Mouse (Mus musculus) frontal cortex, adult (tissue): Measurements from ENCODE around the gene Plod2.
A peak's percentile ranks its signal among the peaks of the same experiment; 100 is the strongest.

Experiments used
- ATAC-seq: cut with Nextera tagmentation; 2 replicates; pipeline ENCODE4 v1.9.2; 2017; ENCODE audit warnings: mild to moderate bottlenecking, moderate library complexity, mixed read lengths; ENCODE audit not compliant: low TSS enrichment

The Plod2 gene

DNA sequence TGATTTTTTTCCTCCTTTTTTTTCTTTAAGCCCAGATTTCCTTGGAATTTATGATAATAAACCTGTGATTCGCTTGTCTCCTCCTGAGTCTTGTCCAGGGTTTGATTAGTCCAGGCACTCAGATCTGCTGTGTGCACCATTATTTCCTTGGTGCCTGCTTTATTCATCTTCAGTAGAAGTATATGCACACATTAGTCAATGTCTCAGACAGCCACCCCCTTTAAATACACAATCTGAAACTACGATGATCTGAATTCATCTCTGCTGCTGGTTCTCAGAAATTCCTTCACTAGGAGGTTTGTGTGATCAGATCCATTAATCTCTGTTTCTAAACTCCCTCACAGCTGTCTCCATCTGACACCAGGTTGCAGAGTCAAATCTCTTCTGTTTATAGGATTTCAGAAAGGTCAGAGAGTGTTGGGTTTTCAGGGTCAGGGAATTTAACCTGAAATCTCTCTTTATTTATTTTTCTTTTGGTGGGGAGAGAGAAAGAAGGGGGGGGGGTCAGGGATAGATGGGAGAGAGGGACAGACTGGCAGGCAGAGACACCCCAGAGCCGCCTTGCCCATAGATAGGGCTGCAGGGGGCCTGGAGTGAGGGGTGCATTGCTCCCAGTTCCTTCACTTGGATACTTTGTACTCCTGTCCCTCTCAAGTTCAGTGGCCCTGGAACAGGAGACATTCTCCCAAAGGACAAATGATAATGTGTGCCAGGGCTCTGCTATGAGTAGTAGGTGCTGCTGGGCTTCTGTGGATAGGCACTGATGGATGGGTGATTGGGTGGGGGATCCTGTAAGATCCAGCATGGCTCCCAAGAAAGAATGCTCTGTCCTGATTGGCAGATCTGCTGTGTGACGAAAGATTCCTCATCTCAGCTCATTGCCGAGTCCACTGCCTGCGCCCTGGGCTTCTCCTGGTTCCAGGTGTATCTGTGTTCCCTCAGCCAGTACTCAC is 13.3 kb downstream of the Plod2 start:
- ATAC-seq, result no peak

DNA sequence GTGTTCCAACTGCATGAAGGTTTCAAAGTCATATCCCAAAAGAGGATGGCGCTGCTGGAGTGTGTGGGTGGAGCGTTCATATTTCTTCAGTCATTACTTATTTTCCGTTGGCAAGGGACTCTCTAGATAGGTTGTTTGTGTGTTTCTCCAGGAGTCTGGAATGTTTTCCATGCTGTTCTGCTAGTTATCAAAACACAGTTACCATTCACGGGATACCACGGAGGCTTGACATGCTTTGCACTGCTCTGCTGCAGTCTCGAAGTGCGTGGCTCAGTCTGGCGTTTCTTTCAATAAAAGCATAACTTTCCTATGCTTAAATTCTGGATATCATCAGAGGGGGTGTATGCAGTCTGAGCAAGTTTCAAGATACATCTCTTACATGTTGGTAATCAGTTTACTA is 17.7 kb downstream of the Plod2 start:
- no peak for ATAC-seq

DNA sequence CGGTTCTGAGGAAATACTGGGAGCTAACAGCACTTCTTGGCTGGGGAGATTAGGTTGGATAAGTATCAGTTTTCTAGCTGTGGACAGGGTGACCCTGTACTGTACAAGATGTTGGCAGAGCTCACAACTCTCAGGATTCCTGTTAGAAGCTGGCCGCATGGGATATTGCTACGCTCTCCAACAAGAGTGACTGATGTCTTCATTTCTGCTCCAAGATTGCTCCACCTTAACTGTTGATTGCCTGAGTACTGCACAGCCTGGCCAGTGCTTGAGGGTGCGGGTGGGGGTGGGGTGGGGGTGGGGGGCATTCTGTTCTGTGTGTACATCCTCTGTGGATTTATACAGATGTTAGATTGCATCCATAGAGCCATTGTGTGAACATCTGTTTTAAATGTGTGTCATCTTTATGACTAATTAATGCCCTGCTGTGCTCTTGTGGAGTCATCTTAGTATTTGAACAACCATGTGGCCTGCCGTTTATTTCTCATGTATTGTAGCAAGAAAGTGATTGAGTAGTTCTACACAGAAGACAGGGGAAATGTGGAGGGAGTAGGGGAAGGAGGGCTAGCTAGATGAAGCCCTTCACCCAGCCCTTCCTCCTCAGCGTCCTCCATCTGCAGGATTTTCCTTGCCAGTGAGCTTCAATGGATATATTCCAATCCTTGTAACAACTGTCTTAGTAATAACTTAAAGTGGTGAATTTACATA is 19.0 kb downstream of the Plod2 start:
- no peak for ATAC-seq

DNA sequence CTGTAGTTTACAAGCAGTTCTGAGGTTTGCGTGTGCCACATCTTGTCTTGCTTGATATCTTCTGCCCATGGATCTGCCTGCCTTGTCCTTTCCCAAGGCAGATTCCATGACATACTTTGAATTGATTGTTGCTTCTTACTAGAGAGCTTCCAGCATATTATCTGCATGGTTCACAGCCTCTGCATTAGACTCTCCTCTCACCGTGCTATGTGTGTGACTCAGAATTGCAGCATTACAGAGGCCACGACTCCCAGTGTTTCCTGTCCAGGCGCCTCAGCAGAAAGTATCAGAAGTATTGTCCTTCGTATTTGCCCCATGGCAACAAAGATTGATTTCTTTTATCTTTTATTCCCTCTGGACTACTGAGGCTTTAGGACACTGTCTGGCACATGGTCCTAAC is 20.4 kb downstream of the Plod2 start:
- no peak for ATAC-seq

DNA sequence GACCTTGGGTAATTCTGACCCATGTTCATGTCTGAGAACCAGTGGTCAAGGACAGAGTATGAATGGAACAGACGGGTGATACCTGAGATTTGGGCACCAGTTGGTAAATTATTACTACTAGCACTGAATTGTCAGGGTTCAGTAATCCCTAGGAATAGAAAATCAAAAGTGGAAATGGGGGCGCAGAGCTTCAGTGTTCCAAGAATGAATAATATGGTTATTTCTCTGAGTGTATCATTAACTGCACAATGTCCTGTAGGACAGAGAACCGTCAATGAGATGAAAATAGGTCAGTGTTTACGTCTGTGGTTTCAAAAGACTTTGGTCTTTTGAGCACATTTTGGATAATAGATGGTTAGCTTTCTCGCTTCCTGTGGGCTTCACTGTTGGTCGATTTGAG is 21.3 kb downstream of the Plod2 start:
- ATAC-seq, result no peak

DNA sequence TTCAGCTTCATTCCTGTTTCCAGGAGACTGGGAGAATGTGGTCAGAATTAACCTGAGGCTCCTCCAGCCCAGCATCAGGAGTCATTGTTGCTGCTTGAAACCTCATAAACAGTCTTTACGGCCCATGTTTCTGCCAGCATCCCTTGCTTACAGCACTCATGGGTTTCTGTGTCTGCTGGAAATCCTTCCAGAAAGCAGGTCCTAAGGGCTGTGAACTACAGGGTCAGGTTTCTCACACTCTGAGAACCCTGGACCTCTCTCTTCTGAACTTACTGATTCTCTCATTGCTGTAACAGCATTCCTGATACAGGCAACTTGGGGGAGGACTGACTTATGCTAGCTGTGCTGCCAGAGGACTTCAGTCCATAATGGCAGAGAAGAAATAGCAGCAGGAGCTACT is 22.4 kb downstream of the Plod2 start:
- no peak for ATAC-seq

DNA sequence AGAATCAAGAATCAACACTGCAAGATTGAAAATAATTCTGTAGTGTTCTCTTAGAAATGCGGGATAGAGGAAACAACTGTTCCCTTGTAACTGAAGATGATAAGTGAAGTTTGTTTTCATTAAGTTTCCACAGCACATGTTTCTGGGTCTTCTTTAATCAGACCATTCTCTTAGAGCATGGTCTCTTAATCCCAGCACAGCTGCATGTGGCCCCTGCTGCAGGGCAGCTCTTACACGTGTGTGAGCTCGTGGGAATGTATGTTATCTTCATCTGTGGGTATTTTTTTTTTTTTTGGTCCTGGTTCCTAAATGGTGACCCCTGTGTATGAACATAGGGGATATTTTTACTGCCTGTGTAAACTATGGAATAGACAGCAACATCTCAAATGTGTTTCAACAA is 24.2 kb downstream of the Plod2 start:
- no peak for ATAC-seq

DNA sequence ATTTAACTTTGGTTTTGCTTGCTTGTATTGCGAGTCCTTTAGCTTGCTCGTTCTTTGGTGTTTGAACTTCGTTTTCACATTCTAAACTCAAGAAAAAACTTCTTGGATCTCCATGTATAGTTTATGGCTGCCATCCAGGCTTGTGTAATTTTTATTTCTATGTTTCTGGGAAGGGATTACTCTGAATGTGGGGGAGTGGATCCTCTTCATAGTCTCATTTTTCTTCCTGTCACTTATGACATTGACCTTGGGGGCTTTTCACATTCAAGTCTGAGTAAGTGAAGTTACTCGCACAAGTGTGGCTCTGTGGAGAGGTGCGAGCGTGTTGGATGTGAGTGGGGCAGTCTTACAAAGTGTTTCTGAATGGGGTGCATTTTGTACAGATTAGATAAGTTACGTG is 25.5 kb downstream of the Plod2 start:
- ATAC-seq, result no peak

DNA sequence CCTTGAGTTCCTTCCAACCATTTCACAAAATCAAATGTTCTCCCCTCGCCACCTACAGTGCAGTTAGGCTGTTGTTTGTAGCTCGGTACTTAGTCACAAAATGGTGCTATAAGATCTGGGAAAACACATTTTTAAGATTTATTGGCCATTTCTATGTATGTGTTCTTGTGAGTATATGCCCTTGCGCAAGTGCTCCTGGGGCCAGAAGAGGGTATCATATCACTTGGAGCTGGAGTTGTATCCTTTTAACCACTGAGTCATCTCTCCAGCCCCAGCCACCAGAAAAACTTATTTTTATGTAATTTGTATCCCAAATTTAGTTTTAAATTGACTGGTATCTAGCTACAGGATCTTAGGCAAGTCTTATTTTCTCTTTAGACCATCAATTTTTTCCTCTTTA is 26.8 kb downstream of the Plod2 start:
- no peak for ATAC-seq

DNA sequence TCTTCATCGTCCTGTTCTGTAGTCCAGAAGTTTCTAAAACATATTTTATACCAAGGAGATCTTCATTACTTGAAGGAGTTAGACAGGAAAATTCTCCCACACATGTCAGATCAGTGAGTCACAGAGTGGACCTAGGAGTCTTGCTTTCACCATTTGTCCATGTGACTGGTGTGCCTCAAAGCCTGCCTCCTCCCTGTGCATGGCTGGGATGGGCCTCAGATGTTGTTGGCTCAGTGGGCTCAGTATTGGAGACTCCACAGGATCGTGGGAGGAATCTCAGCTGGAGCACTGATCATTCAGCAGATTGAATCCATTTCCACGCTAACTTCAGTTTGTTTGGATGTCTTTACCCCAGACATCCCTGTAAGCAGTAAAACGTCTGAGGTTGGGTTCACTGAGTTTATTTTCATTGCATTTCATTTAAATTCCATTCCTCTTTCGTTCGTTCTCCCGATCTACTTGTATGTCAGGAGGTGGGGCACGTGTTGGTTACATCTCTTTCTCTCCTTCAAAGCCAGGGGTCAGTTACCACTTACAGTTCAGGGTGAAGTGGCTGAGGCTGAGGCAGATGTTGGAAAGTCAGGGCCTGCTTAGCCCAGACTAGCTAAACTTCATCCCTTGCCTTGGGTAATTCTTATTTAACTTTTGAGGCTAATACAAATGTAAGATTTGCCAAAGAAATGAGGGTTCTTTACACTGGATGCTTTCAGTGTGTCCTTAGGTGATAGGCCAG is 30.5 kb downstream of the Plod2 start:
- no peak for ATAC-seq

DNA sequence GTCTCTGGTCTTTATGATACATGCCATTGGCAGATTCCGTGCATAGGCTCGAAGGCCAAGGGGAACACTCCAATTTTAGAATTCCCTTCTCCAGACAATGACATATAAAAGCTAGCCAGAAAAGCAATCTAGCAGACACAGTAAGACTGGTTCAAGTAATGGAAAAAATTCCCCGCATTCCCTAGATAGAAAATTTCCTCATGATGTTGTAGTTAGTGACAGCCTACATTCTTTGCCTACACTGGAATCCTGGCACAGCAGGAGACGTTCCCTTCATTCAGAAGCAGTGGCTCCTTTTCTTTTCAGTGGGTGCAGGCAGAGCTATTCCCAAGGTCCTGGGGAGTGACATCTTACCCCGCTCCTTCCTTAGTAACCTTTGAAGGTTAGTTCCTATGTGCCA is 41.9 kb downstream of the Plod2 start:
- ATAC-seq, result peak; percentile 69; the same call in 1 of the 2 replicates

DNA sequence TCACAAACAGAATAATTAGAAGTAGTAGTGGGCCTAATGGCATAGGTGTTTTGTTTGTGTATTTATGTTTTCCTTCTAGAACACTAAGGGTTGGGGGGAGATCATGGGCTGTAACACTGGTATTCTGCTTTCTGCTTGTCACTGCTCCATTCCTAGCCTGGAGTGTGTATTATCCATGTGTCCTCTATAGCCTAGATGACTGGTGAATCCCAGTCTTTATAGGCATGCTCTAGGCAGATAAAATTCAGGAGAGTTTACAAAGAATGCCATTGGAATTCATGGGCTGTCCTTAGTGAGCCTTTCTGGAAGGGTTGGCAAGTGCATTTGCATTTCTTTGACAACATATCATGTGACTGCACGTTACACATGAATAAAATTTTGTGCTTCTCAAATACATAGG is 44.0 kb downstream of the Plod2 start:
- no peak for ATAC-seq

DNA sequence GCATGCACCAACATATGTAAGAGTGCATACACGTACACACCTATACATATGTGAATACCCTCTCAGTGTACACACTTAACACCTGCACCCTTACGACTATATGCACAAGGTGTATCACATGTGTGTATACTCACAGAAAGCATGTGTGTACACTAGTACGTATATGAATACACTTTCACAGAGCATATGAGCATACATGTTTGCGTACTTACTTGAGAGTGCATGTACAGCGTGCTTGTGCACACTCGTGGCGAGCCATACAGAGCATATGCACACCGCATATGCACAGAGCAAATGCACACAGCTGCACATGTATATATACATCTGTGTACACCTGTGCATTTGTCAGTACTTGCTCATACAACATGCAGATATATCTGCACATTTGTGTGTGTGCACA is 45.4 kb downstream of the Plod2 start:
- ATAC-seq, result no peak

DNA sequence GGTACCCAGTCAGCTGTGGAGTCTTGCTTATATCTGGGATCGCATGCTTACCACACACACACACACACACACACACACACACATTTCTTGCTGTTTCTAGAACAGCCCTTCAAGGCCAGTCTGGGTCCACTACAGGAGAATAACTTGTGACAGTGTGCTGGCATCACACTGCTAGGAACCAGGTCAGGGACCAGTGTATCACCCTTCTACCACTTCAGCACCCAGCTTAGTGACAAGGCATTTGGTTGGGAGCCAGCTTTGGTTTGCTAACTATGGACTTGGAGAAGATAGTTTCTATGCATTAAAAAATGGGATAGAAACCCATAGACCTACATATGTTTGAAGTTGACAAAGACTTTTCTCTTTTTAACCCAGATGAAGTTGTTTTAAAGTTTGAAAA is 46.2 kb downstream of the Plod2 start:
- ATAC-seq, result no peak

DNA sequence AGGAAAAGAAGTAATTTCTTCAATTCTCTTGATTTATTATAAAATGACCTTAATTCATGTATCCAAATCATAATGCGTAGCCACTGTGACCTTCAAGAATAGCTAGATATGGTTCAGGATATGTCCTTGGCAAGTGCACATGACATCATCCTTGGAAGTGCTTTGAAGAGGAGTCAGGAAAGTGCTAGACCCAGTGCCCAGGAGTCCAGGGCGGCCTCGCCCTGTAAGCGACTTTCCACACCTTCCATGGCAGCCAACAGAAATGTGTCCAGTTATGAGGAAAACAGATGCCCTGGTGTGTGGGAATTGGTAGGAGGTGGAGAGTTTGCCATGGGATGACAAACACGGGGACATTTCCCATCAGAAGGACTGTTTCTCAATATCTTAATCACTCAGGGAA is 47.0 kb downstream of the Plod2 start:
- no peak for ATAC-seq

DNA sequence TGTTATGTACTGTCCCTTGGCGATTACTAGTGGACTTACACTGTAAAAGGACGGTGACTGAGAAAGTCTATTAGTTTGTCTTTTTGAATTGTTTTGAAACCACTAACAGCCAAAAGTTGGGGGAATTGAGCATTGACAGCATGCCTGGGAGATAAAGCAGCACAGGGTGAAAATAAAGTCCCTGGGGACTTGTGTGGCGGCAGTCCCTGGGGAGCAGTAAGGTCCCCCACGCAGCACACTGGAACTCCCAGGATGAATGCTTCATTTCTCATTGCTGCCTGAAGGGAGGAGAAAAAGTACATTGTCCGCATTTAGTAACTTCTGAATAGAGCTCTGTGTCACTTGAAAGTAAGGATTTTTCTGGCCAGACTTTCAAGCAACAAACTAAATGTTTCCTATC is 49.5 kb downstream of the Plod2 start:
- ATAC-seq, result 0 out of 2 replicates have a peak, but pooled peaks have one; percentile 34

DNA sequence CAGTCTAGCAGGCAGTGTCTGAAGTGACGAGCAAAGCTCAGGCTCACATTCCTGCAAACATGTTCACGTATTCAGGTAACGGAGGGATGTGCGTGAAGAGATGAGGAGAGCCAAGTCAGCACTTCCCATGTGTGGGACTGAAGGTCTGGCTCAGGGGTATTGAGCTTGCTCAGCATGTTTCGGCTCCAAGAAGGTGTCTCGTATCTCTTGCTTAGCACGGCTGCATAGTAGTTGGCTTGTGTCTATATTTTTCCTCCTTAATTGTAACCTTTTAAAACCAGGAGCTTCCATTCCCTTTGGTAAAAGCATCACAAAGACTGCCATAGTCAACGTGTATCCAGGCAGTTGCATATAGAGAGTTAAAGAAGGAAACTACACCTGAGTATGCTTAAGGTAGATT is 50.7 kb downstream of the Plod2 start:
- no peak for ATAC-seq

DNA sequence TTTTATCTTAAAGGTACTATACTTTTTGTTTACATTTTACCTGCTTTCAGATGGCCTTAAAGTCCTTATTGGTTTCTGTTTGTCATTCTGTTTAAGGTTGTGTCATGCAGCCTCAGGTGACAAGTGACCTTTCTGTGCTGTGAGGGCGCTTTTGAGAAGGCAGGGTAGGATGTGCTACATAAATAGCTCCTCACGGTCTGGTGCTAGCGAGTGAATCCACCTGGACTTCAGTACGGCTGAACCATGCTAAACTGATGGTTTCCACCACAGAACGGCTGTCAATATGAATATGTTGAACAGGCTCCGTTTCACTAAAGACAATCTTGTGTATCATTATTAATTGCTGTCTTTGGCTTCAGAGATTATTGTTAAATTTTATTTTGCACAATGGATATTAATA is 52.5 kb downstream of the Plod2 start:
- ATAC-seq, result no peak

DNA sequence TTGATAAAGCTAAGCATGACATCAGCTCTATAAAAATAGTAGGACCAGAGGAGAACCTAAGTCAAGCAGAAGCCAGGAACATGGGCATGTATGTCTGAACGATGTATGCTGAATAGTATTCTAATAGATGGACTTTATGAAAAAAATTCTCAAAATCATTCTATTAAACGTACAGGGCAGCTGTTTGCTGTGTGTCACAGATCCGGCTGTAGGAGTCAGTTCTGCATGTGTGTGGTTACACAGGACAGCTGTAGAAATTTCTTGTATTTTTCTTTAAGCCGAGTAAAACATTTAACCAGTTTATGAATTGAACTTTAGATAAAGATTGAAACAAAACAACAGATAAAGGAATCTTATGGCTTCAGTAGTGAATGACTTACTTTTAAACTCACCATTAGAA is 53.3 kb downstream of the Plod2 start:
- ATAC-seq, result no peak

DNA sequence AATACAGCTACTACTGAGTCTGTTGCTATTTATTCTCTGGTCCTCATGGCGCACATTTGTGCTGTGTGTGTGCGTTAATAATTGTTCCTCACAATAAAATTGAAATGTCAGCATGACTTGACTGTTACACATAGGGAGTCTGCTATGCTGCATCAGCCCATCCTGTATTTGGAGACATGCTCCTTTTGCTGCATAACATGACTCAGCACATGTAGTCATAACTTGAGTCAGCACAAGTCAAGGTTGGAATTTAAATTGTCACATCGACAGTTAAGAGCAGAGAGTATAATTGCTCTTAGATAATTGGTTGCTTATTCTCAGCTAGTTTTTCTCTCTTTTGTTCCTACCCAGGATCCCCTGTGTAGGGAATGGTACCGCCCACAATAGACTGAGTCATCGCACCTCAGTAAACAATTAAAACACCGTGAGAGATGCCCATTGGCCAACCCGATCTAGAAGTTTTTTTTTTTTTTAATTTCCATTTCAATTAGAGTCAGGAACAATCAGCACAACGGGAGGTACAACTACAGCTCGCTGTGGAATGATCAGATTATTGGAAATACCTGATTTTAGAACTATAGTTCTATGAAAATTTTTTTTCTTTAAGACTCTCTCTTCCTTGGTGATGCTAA is 55.0 kb downstream of the Plod2 start:
- ATAC-seq, result no peak

DNA sequence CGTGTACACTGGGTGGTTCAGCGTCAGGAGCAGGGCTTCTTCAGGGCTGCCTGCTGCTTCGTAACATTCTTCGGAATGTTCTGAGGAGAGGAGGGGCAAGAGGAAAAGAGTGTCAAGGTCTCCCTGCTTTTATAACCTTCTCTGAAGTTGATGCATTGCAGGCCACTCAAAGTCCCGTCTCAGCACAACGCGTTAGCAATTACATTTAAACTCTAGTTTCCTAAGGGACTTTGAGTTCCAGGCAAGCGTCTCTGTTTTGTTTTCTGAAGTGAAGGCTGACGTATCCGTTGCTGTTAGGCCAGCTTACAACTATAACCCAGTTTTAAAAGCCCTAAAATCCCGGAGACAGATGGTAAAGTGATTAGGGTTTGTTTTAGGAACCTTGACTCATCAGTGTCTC is 55.8 kb downstream of the Plod2 start:
- no peak for ATAC-seq

DNA sequence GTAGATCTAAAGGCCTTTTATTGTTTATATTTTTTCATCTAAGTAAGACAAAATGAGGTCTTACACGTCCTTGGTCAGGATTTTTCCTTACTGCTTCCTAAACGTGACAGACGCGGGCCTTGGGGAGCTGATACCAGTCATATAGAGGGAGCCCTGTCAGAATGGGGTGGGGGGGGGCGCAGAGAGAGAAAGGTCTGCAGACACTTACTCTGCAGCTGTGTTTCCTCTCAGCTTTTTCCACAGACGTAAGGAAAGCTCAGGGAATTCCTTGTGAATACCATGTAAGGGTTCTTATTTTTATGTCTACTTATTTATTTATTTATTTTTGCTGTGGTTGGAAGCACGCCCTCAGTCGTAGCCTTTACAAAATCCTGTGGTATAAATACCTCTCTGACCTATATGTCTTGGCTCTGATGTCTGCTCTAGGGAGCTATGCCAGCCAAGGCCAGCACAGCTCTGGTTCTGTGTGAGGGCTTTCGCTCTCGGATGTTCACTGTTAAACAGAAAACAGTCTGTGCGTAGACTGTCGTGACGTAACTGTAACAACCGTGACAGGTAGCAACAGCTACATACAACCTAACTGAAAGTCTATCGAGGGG is 58.0 kb downstream of the Plod2 start:
- no peak for ATAC-seq
